Comparison of ENCODE assay signal across 9 mouse cellular contexts in the genomic region with DNA sequence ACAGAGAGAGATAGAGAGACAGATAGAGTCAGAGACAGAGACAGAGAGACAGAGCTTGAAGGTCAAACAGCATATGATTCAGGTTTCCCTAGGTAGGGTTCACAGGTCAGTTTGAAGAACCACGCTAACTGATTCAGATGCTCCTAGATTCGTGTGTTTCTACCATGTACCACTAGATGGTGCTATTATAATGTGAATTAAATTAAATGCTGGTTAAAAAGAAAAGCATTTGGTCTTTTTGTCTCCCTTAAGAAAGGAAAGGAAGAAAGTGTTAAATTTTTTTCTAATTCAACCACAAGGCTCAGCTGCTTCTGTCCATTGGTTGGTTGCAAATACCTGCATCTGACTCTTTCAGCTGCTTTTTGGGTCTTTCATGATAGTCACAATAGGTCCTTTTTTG. TPM values are rescaled to one million over a fixed set of nuclear protein-coding genes. Genes with fewer than 3 reads are reported as not detected.
DNase-seq lines count a peak whose midpoint lies in the region; TF ChIP-seq lines count a peak whose summit lies in the region.
"Had no signal": no experiment of that assay in that cellular context is flagged by ENCODE, and none has a peak within 500 bp of the region (broad histone marks: within the 10 kb centered on the region; RNA-seq: fewer than 3 reads in every experiment).

No protein-coding gene starts in this region.

- H3K9me3 ChIP-seq in CH12.LX (replicated peaks; ENCODE audit: low read length) = no peaks in the 10 kb centered on the region
- H3K9me3 ChIP-seq: liver, embryonic 13.5 days had no signal

- in situ Hi-C loops in CH12.LX (cut with MboI; ENCODE audit: low pct_ligation_motif_present, low pct_unique_long_range_greater_than_20kb, low sequenced_read_pairs) = no loop called here

- no peak overlapping the region for H3K4me2 ChIP-seq in CH12.LX (ENCODE audit: insufficient read depth, low read depth, poor library complexity, severe bottlenecking)
- H3K4me2 ChIP-seq: liver, embryonic 13.5 days had no signal

- no peak overlapping the region for H3K9ac ChIP-seq in CH12.LX (ENCODE audit: insufficient read depth, low read depth)
- H3K9ac ChIP-seq: liver, embryonic 13.5 days had no signal

- H3K79me2 ChIP-seq in CH12.LX (replicated peaks; ENCODE audit: control insufficient read depth, extremely low read depth, insufficient read depth, poor library complexity, severe bottlenecking) = no peaks in the 10 kb centered on the region

- peak; percentile 6 for DNase-seq in layer of hippocampus, adult 9-10 months (ENCODE audit: low spot score)
- no peak for DNase-seq in layer of hippocampus, postnatal 25 days (ENCODE audit: extremely low spot score in 1 of 2, low spot score in 1 of 2)
- peak; percentile 30 for DNase-seq in CH12.LX (ENCODE audit: extremely low read depth)
- peak; percentile 16 for DNase-seq in R1 (ENCODE audit: low read depth, low spot score)
- peak; percentile 9 for DNase-seq in lung, postnatal 36 days
- no peak for DNase-seq in right cerebral cortex, postnatal 25 days
- no peak for DNase-seq in right cerebral cortex, postnatal 4 days
- DNase-seq: liver, embryonic 13.5 days had no signal

- no peaks in the 10 kb centered on the region for H3K4me1 ChIP-seq in CH12.LX (ENCODE audit: control insufficient read depth in 1 of 2, insufficient read depth in 2 of 2)
- H3K4me1 ChIP-seq: liver, embryonic 13.5 days had no signal

- no peak overlapping the region for H3K27ac ChIP-seq in CH12.LX (ENCODE audit: insufficient read depth, low read depth)
- H3K27ac ChIP-seq: liver, embryonic 13.5 days had no signal

- H3K4me3 ChIP-seq in CH12.LX (replicated peaks in 1 of 3; ENCODE audit: low read depth in 2 of 3, low read length in 2 of 3, poor library complexity in 1 of 3) = no peak overlapping the region
- H3K4me3 ChIP-seq: liver, embryonic 13.5 days had no signal

- no peak for TF ChIP-seq EP300 in CH12.LX (IDR thresholded peaks at IDR 0.05; ENCODE audit: low read length)

- peak; percentile 73 for TF ChIP-seq RAD21 in CH12.LX (IDR thresholded peaks at IDR 0.05; ENCODE audit: low read depth, low read length)

- H3K27me3 ChIP-seq in CH12.LX (replicated peaks) = no peaks in the 10 kb centered on the region
- H3K27me3 ChIP-seq: liver, embryonic 13.5 days had no signal

- H3K36me3 ChIP-seq in CH12.LX (replicated peaks in 1 of 2; ENCODE audit: control insufficient read depth in 1 of 2, insufficient read depth in 1 of 2, low read length in 1 of 2) = no peaks in the 10 kb centered on the region
- H3K36me3 ChIP-seq: liver, embryonic 13.5 days had no signal

- TF ChIP-seq POLR2A in CH12.LX (IDR thresholded peaks at IDR 0.05; ENCODE audit: low read depth, low read length) = no peak

- dilution Hi-C loops in CH12.LX (cut with MboI; ENCODE audit: extremely low pct_ligation_motif_present, extremely low pct_unique_long_range_greater_than_20kb, low sequenced_read_pairs) = no loop called here

- peak in 1 of 2 experiments; percentile 65; a peak in 2 of 4 replicates for TF ChIP-seq CTCF in CH12.LX (conservative IDR thresholded peaks at IDR 0.05 in 1 of 2, IDR thresholded peaks at IDR 0.05 in 1 of 2; ENCODE audit: low read depth in 2 of 2, low read length in 2 of 2)

TF ChIP-seq in CH12.LX, 34 proteins besides CTCF, POLR2A, EP300 and RAD21:
- TF ChIP-seq UBTF (IDR thresholded peaks at IDR 0.05; ENCODE audit: low read depth, low read length) = no peak
- TF ChIP-seq MAX (IDR thresholded peaks at IDR 0.05; ENCODE audit: low read length) = no peak
- TF ChIP-seq ZKSCAN1 (IDR thresholded peaks at IDR 0.05; ENCODE audit: borderline replicate concordance, low read depth, low read length) = no peak
- TF ChIP-seq ETS1 (conservative IDR thresholded peaks at IDR 0.05; ENCODE audit: low read depth, low read length) = no peak
- TF ChIP-seq ZNF384 (IDR thresholded peaks at IDR 0.05; ENCODE audit: low read depth, low read length) = 0 out of 2 replicates have a peak, but pooled peaks have one; percentile 23
- TF ChIP-seq SMC3 (IDR thresholded peaks at IDR 0.05; ENCODE audit: low read depth, low read length) = peak; percentile 63
- no peak for TF ChIP-seq CHD1 (IDR thresholded peaks at IDR 0.05; ENCODE audit: low read depth, low read length)
- TF ChIP-seq CHD2 (IDR thresholded peaks at IDR 0.05; ENCODE audit: low read length) = no peak

RNA-seq across cellular contexts. Expression of a gene that starts 45.8 kb away (rescaled TPM):
- 1 to 10 TPM; 2.8 to 3.3 TPM for total RNA-seq in layer of hippocampus, postnatal 25 days (2021)
- total RNA-seq in CH12.LX (2012; rRNA removed) = not detected in 2 replicates
- total RNA-seq in CH12.LX (2014; rRNA removed) = not detected in 2 replicates
- not detected in 2 replicates for polyA plus RNA-seq in CH12.LX (2012; ENCODE audit: insufficient read length, low read depth)
- polyA plus RNA-seq: cerebellum, adult 2 months had no signal

Comparison
In these comparisons a context has a peak if more than half of its experiments do, and no peak if none do; other contexts are left out.
1. DNase-seq: peak in layer of hippocampus, adult 9-10 months (single experiment), CH12.LX (single experiment), R1 (single experiment) and lung, postnatal 36 days (single experiment); none in layer of hippocampus, postnatal 25 days (0 of 2), right cerebral cortex, postnatal 25 days (single experiment) and right cerebral cortex, postnatal 4 days (single experiment).